Mouse (Mus musculus) liver, postnatal 0 days (tissue): ENCODE data around the gene Akap5. TPM values are rescaled to one million over a fixed set of nuclear protein-coding genes. Genes with fewer than 3 reads are reported as not detected.

Experiments used
- ATAC-seq: fragments of 200-750 bp; cut with Nextera tagmentation; 2 replicates; pipeline ENCODE4 v1.8.0; 2017; ENCODE audit warnings: mild to moderate bottlenecking, moderate library complexity
- DNase-seq: peaks from one replicate; pipeline ENCODE4 v3.0.0-alpha.2; 2016
- H3K27ac ChIP-seq: fragments of 300-500 bp; sonication (generic); 2 replicates; pipeline ENCODE4 v1.5.1; 2014; ENCODE audit warnings: antibody characterized with exemption, moderate library complexity, mild to moderate bottlenecking, low read depth
- H3K27me3 ChIP-seq: fragments of 300-500 bp; sonication (generic); 2 replicates; pipeline ENCODE4 v1.6.1; 2014; ENCODE audit warnings: low read length, control low read depth, mixed read lengths; ENCODE audit not compliant: insufficient read depth
- H3K36me3 ChIP-seq: fragments of 300-500 bp; sonication (generic); replicated peaks from 2 replicates; pipeline ENCODE4 v1.6.1; 2014; ENCODE audit warnings: mild to moderate bottlenecking, control low read depth, low read length, moderate library complexity, mixed read lengths; ENCODE audit not compliant: insufficient read depth
- H3K4me1 ChIP-seq: fragments of 300-500 bp; sonication (generic); 2 replicates; pipeline ENCODE4 v1.6.1; 2014; ENCODE audit warnings: antibody characterized with exemption, mild to moderate bottlenecking, control low read depth; ENCODE audit not compliant: insufficient read depth
- H3K4me2 ChIP-seq: fragments of 300-500 bp; sonication (generic); 2 replicates; pipeline ENCODE4 v1.6.1; 2014; ENCODE audit warnings: low read depth, mild to moderate bottlenecking, low read length, moderate library complexity, mixed read lengths
- H3K4me3 ChIP-seq: fragments of 300-500 bp; sonication (generic); 2 replicates; pipeline ENCODE4 v1.5.1; 2014; ENCODE audit warnings: low read depth, low read length
- H3K9ac ChIP-seq: fragments of 300-500 bp; sonication (generic); replicated peaks from 2 replicates; pipeline ENCODE4 v1.6.1; 2014; ENCODE audit warnings: mild to moderate bottlenecking, moderate library complexity
- H3K9me3 ChIP-seq: fragments of 300-500 bp; sonication (generic); 2 replicates; pipeline ENCODE4 v1.6.1; 2016; ENCODE audit warnings: mild to moderate bottlenecking, control low read depth, low read length, mixed read lengths
- CTCF ChIP-seq: sonication (generic); IDR thresholded peaks from 2 replicates; pipeline ENCODE4 v1.5.1; 2016; ENCODE audit warnings: antibody characterized with exemption, low read depth
- EP300 ChIP-seq: IDR thresholded peaks from 2 replicates; pipeline ENCODE4 v1.6.1; 2016; ENCODE audit warnings: antibody characterized with exemption, low read depth, mild to moderate bottlenecking
- WGBS: fragments of 180-500 bp; shearing (Covaris S2); extraction: QIAGEN DNeasy Blood & Tissue Kit; methylation state at CpG from one replicate; pipeline ENCODE4 v1.1.7; 2014; ENCODE audit not compliant: insufficient replicate concordance; 5-methylcytosine and 5-hydroxymethylcytosine counted together
- polyA plus RNA-seq: library from polyadenylated mRNA; unstranded; fragments of >200 nt; fragmentation: Nextera tagmentation; extraction: Ambion mirVana; gene quantifications from 2 replicates; pipeline ENCODE4 v1.2.1, GENCODE M21; 2015

Akap5 gene
- polyA plus RNA-seq, 1 experiment from 2014 or later: 0.22 TPM

DNA sequence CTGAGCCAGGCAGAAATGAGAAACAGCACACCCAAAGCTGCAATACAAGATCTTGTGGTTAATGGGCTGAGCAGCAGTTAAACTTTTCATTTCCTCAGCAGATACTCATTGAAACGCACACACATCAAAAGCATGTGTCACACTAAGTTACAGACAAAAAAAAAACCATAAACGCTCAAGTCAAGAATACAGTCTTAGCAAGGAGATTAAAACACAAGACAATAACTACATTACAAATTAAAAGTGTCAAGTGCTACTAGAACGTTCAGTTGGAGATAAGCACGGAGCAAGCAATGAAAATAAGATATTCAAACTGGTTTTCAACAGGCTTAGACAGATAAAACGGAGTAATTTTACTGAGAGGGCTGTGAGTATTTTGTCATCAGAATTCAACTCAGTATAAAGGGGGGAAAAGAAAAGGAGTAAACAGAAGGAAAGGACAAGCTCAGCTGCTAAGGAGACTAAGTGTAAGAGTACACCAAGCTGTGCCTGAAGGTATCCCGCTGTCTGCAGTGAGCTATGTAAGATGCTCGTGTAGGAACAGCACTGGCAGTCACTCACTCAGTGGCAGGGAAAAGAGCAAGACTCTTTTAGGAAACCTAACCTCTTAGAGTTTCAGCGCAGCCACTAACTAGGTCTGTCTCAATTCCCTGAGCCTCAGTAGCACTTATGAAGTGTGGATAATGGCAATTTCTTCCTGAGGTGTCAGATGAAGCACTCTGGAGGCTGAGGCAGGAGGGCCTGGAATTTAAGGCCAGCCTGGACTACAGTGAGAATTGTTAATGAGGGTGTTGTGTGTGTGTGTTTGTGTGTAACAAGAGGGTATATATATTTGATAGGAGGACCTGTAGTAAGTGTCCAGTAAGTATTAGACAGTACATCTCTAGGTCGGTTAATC lies 37.0 kb downstream of the Akap5 start:
- H3K9ac ChIP-seq: peak overlapping the region; percentile 36; the same call in 1 of the 2 replicates
- H3K4me1 ChIP-seq: peaks cover 18% of the 10 kb centered on the region
- H3K9me3 ChIP-seq: no peaks in the 10 kb centered on the region
- DNase-seq: no peak
- peak overlapping the region; percentile 38 for H3K4me2 ChIP-seq
- WGBS: 41% methylated on average over 9 of the region's 9 CpGs
- H3K27me3 ChIP-seq: no peaks in the 10 kb centered on the region
- peak overlapping the region; percentile 66 for H3K27ac ChIP-seq
- peak; percentile 47 for ATAC-seq
- no peaks in the 10 kb centered on the region for H3K36me3 ChIP-seq
- no peak overlapping the region for H3K4me3 ChIP-seq
- TF ChIP-seq CTCF (no peak), EP300 (peak; percentile 85)

DNA sequence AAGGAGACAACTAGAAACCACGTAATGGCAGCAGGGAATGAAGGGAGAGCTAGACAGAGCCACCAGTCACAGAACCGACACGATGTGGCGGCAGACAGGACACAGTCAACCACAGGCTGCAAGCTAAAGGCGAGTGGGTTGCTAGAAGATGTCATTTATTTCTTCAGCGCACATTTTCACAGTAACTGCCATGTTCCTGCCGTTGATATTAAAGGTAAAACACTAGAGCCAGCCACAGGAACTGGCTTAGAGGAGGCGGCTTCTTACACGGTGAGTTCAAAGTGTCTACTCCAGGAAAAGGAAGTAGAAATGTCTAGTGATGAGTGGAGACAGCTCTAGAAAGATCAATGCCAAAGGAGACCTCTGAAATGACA lies 37.6 kb downstream of the Akap5 start:
- TF ChIP-seq EP300: no peak
- TF ChIP-seq CTCF: no peak
- Histone ChIP-seq H3K27ac (peak overlapping the region; percentile 66), H3K36me3 (no peaks in the 10 kb centered on the region), H3K4me3 (no peak overlapping the region), H3K4me2 (peak overlapping the region; percentile 38), H3K9me3 (no peaks in the 10 kb centered on the region), H3K9ac (no peak overlapping the region), H3K4me1 (peaks cover 24% of the 10 kb centered on the region), H3K27me3 (no peaks in the 10 kb centered on the region)
- no peak for ATAC-seq
- no peak for DNase-seq
- WGBS: 46% methylated on average over 9 of the region's 9 CpGs

DNA sequence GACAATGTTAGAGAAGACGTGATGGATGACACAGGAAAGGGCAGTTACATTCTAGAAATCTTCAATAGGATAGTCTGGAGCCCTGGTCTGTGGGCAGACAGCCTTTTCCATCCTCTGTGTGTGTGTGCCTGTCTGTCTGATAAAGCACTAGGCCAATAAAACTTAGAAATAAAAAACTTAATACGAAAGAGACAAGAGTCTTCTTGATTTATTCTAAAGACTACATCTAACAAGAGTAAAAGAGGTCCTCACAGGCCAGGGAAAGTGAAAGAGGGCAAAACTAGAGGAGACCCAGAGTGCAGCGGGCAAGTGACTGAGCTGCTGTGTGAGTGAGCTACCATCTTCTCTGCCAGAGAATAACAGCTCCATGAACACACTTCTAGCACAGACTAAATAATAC lies 41.6 kb downstream of the Akap5 start:
- no peak overlapping the region for H3K27ac ChIP-seq
- no peaks in the 10 kb centered on the region for H3K27me3 ChIP-seq
- H3K36me3 ChIP-seq: no peaks in the 10 kb centered on the region
- H3K4me1 ChIP-seq: peaks cover 38% of the 10 kb centered on the region
- H3K4me2 ChIP-seq: peak overlapping the region; percentile 96; the same call in 1 of the 2 replicates
- DNase-seq (no peak), ATAC-seq (no peak)
- H3K9me3 ChIP-seq: no peaks in the 10 kb centered on the region
- no peak overlapping the region for H3K9ac ChIP-seq
- WGBS: 63% methylated on average over 3 of the region's 3 CpGs
- TF ChIP-seq EP300 (no peak), CTCF (no peak)
- H3K4me3 ChIP-seq: no peak overlapping the region

DNA sequence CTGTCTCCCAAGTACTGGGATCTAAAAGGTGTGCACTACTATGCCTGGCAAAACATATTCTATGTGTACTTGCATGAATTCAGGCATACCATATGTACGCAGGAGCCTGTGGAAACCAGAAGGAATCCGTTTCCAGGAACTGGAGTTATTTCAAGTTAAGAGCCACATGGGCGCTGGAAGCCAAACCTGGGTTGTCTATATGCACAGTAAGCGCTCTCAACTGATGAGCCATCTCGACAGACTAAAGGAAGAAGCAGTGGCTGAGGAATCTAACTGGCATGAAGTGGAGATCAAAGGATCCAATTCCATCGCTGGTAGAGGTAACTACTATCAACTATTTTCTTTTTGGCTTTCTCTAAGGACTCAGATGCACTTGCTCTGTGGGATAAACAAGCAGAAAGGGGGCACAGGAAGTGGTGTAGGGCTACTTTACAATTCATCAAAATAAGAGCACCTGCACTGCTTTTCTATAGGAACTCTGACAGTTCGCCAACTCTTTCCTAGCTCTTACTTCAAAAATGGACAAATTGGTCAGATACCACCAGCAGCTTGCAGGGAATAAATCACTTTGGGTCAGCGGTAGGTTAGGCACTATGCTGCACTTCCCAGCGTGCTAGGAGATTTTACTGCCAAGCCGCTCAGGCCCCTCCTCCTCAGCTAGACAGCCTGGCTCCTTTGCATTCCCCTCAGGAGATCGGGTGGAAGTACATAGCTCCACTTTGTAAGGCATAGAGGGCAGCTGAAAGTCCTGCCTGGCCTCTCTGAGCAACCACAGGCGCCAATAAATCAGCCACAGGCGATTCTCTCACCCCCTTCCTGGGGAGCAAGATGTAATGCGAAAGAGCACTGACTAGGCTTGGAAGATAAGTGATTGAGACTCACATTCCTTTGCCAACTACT lies 42.7 kb downstream of the Akap5 start:
- ATAC-seq: no peak
- Histone ChIP-seq H3K36me3 (no peaks in the 10 kb centered on the region), H3K9ac (peak overlapping the region; percentile 98), H3K27me3 (no peaks in the 10 kb centered on the region), H3K4me3 (peak overlapping the region; percentile 95), H3K27ac (peak overlapping the region; percentile 100; the same call in 1 of the 2 replicates), H3K4me2 (peak overlapping the region; percentile 96), H3K4me1 (peaks cover 35% of the 10 kb centered on the region), H3K9me3 (no peaks in the 10 kb centered on the region)
- WGBS: 23% methylated on average over 14 of the region's 14 CpGs
- DNase-seq: no peak
- TF ChIP-seq CTCF: no peak

DNA sequence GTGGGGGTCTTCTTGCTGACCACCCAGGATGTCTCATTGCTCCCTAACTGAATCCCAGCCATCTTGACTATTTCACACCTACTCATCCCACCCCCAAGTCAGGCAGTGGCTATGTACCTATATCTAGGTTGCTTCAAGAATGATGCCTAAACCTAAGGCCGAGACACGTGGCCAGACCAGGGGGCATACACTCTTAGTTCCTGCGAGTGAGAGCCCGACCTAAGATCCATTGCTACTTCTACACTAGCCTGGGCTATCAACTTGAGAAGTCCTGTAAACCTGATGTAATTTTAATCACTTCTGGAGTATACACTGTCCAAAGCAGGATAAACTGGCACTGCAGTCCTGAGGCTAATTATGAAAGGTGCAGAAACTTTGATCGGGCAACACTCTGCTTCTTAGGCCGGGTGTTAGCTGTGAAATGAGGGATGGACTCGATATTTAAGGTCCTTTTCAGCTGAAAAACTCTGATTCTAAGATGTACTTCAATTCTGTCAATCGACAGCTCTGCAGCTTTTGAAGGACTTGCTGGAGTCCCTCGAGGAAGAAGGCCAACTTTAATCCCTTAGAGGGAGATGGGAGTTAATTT lies 43.6 kb downstream of the Akap5 start:
- Histone ChIP-seq H3K4me1 (peaks cover 35% of the 10 kb centered on the region), H3K9me3 (no peaks in the 10 kb centered on the region), H3K27me3 (no peaks in the 10 kb centered on the region), H3K9ac (peak overlapping the region; percentile 98), H3K36me3 (no peaks in the 10 kb centered on the region), H3K4me2 (peak overlapping the region; percentile 96), H3K4me3 (peak overlapping the region; percentile 95), H3K27ac (peak overlapping the region; percentile 100)
- TF ChIP-seq CTCF (no peak), EP300 (no peak)
- DNase-seq (no peak), ATAC-seq (no peak)
- 13% methylated on average over 9 of the region's 9 CpGs for WGBS

DNA sequence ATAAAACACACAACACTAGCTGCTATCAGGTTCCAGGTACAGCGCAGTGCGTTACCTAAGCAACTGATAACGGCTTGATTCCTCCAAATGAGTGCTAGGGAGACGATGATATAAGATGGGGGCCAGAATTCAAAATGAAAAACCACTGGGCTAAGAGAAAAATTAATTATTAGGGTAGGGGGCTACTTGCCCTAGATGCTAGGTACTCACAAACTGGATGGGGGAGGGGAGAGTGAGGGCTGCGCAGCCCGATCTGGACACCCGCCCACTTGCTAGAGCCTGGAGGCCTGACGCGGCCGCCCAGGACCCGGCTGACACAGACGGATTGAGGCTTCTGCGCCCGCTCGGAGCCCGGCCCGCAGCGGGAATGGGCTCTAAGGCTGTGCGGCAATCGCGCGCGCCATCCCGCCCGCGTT lies 44.1 kb downstream of the Akap5 start:
- TF ChIP-seq CTCF (no peak), EP300 (no peak)
- DNase-seq: no peak
- Histone ChIP-seq H3K4me3 (peak overlapping the region; percentile 95), H3K9me3 (no peaks in the 10 kb centered on the region), H3K9ac (peak overlapping the region; percentile 98), H3K4me2 (peak overlapping the region; percentile 96), H3K27me3 (no peaks in the 10 kb centered on the region), H3K4me1 (peaks cover 32% of the 10 kb centered on the region), H3K27ac (peak overlapping the region; percentile 100), H3K36me3 (no peaks in the 10 kb centered on the region)
- peak; percentile 24 for ATAC-seq
- 2% methylated on average over 26 of the region's 26 CpGs for WGBS
